Mouse (Mus musculus) lung, postnatal 0 days (tissue): Measurements from ENCODE around the gene Ssbp3.

ENCODE experiments used
- CTCF ChIP-seq: IDR thresholded peaks from 2 replicates; pipeline ENCODE4 v1.5.1; 2016; ENCODE audit warnings: antibody characterized with exemption, mild to moderate bottlenecking
- EP300 ChIP-seq: IDR thresholded peaks from 2 replicates; pipeline ENCODE4 v1.6.1; 2016; ENCODE audit warnings: antibody characterized with exemption, mild to moderate bottlenecking, control low read depth

- TF ChIP-seq EP300 = no peak
- no peak for TF ChIP-seq CTCF
Observed at GRCm38 (mm10) chr4:106921375-106922336, 11.2 kb downstream of the Ssbp3 start.
